Comparison of ENCODE assay signal across 11 mouse cellular contexts in genomic region chr2:57900580-57901247, GRCm38 (mm10).
DNase-seq lines count a peak whose midpoint lies in the region.
"Had no signal": no experiment of that assay in that cellular context is flagged by ENCODE, and none has a peak within 500 bp of the region (broad histone marks: within the 10 kb centered on the region; RNA-seq: fewer than 3 reads in every experiment).

No protein-coding gene starts in this region.

- DNase-seq in layer of hippocampus, adult 18-20 months (ENCODE audit: low spot score in 2 of 2) = peak; percentile 65 to 72
- DNase-seq in layer of hippocampus, postnatal 25 days (ENCODE audit: extremely low spot score in 1 of 2, low spot score in 1 of 2) = no peak
- DNase-seq in cerebellum, postnatal 10 days = peak; percentile 89
- peak; percentile 65 to 66 for DNase-seq in layer of hippocampus, adult 8-10 months (ENCODE audit: low spot score in 2 of 2)
- DNase-seq in right cerebral cortex, postnatal 25 days = peak; percentile 70
- DNase-seq in spleen, adult 12 weeks (ENCODE audit: low spot score) = no peak
- no peak for DNase-seq in neural tube, embryonic 10.5 days (ENCODE audit: extremely low spot score, low spot score)
- no peak for DNase-seq in thymus, postnatal 14 days
- DNase-seq: gastrocnemius, postnatal 10 days; kidney, adult 8-10 months; thymus, postnatal 4 days had no signal

Comparison
In these comparisons a context has a peak if more than half of its experiments do, and no peak if none do; other contexts are left out.
1. DNase-seq: peak in layer of hippocampus, adult 18-20 months (2 of 2), cerebellum, postnatal 10 days (2 of 2), layer of hippocampus, adult 8-10 months (2 of 2) and right cerebral cortex, postnatal 25 days (single experiment); none in layer of hippocampus, postnatal 25 days (0 of 2), spleen, adult 12 weeks (single experiment), neural tube, embryonic 10.5 days (single experiment) and thymus, postnatal 14 days (single experiment).